Mouse (Mus musculus) lung, postnatal 0 days (tissue): ENCODE results near the gene Ttc36.

Source experiments
- CTCF ChIP-seq: IDR thresholded peaks from 2 replicates; pipeline ENCODE4 v1.5.1; 2016; ENCODE audit warnings: antibody characterized with exemption, mild to moderate bottlenecking
- EP300 ChIP-seq: IDR thresholded peaks from 2 replicates; pipeline ENCODE4 v1.6.1; 2016; ENCODE audit warnings: antibody characterized with exemption, mild to moderate bottlenecking, control low read depth

- no peak for TF ChIP-seq CTCF
- TF ChIP-seq EP300 = no peak
Observed at GRCm38 (mm10) chr9:44799102-44799957, 3.5 kb downstream of the Ttc36 start, which contains the start of gene Tmem25.
